Comparison of ENCODE assay signal across 24 mouse cellular contexts in genomic region chr6:145205142-145205541, GRCm38 (mm10). TPM values are rescaled to one million over a fixed set of nuclear protein-coding genes. Genes with fewer than 3 reads are reported as not detected.
DNase-seq lines count a peak whose midpoint lies in the region; ATAC-seq and TF ChIP-seq lines count a peak whose summit lies in the region.
"Had no signal": no experiment of that assay in that cellular context is flagged by ENCODE, and none has a peak within 500 bp of the region (broad histone marks: within the 10 kb centered on the region; RNA-seq: fewer than 3 reads in every experiment).

No protein-coding gene starts in this region.

- peaks cover 1% of the 10 kb centered on the region for H3K4me1 ChIP-seq in heart, embryonic 12.5 days (replicated peaks)
- 0 out of 2 replicates have a peak, but pooled peaks cover under 1% of the 10 kb centered on the region for H3K4me1 ChIP-seq in lung, embryonic 14.5 days (ENCODE audit: insufficient read depth)
- H3K4me1 ChIP-seq: embryonic facial prominence, embryonic 12.5 days had no signal

- no peak overlapping the region for H3K9ac ChIP-seq in heart, embryonic 12.5 days
- H3K9ac ChIP-seq in lung, embryonic 14.5 days: no peak overlapping the region
- H3K9ac ChIP-seq: embryonic facial prominence, embryonic 12.5 days; forebrain, embryonic 13.5 days; forebrain, embryonic 15.5 days; forebrain, postnatal 0 days had no signal

- H3K9me3 ChIP-seq in heart, embryonic 12.5 days (replicated peaks): no peaks in the 10 kb centered on the region
- no peaks in the 10 kb centered on the region for H3K9me3 ChIP-seq in lung, embryonic 14.5 days (ENCODE audit: low read depth, low read length)
- H3K9me3 ChIP-seq: embryonic facial prominence, embryonic 10.5 days; embryonic facial prominence, embryonic 12.5 days; forebrain, embryonic 10.5 days; forebrain, embryonic 13.5 days; forebrain, embryonic 15.5 days; G1E had no signal

- DNase-seq in heart, adult 11 months: peak; percentile 74
- DNase-seq in lung, embryonic 14.5 days: no peak
- no peak for DNase-seq in lung, postnatal 25 days (ENCODE audit: low spot score)
- DNase-seq: adrenal gland, adult 8-10 months; adrenal gland, postnatal 14 days; adrenal gland, postnatal 36 days; B cell, adult 2 months; cerebellum, adult 11-12 months; cerebellum, adult 2 months; cerebellum, adult 9-10 months; cerebellum, postnatal 10 days; cerebellum, postnatal 25 days; forebrain, postnatal 0 days had no signal

- no peaks in the 10 kb centered on the region for H3K27me3 ChIP-seq in heart, embryonic 12.5 days (replicated peaks)
- H3K27me3 ChIP-seq in lung, embryonic 14.5 days (ENCODE audit: insufficient read depth, low read length): no peaks in the 10 kb centered on the region
- H3K27me3 ChIP-seq: embryonic facial prominence, embryonic 12.5 days; forebrain, embryonic 13.5 days; forebrain, embryonic 15.5 days; Patski had no signal

- H3K27ac ChIP-seq in heart, embryonic 12.5 days (ENCODE audit: poor library complexity, severe bottlenecking): no peak overlapping the region
- H3K27ac ChIP-seq in lung, embryonic 14.5 days (ENCODE audit: low read depth): peak overlapping the region; percentile 20; the same call in 1 of the 2 replicates
- H3K27ac ChIP-seq: embryonic facial prominence, embryonic 10.5 days; embryonic facial prominence, embryonic 12.5 days; forebrain, embryonic 10.5 days; forebrain, embryonic 13.5 days; forebrain, embryonic 15.5 days had no signal

- H3K4me3 ChIP-seq in heart, embryonic 12.5 days: no peak overlapping the region
- H3K4me3 ChIP-seq in lung, embryonic 14.5 days (ENCODE audit: low read depth, low read length): no peak overlapping the region
- H3K4me3 ChIP-seq: embryonic facial prominence, embryonic 10.5 days; embryonic facial prominence, embryonic 12.5 days; forebrain, embryonic 10.5 days; forebrain, embryonic 13.5 days; forebrain, embryonic 15.5 days had no signal

- H3K36me3 ChIP-seq in heart, embryonic 12.5 days: no peaks in the 10 kb centered on the region
- no peaks in the 10 kb centered on the region for H3K36me3 ChIP-seq in lung, embryonic 14.5 days (ENCODE audit: insufficient read depth)
- H3K36me3 ChIP-seq: embryonic facial prominence, embryonic 10.5 days; embryonic facial prominence, embryonic 12.5 days; forebrain, embryonic 10.5 days; forebrain, embryonic 15.5 days; G1E had no signal

- no peak for ATAC-seq in heart, embryonic 12.5 days (ENCODE audit: insufficient number of reproducible peaks, low FRiP score)
- no peak for ATAC-seq in lung, embryonic 14.5 days (ENCODE audit: insufficient read depth)
- no peak for ATAC-seq in erythroid progenitor cell, adult 5-6 weeks (replicated peaks; ENCODE audit: low FRiP score, poor library complexity, severe bottlenecking)
- ATAC-seq: activated CD4-positive, CD25-positive, alpha-beta regulatory T cell, adult 4 months; CD4-positive, CD25-positive, alpha-beta regulatory T cell, adult 4 months; forebrain, embryonic 13.5 days; forebrain, embryonic 15.5 days; forebrain, postnatal 0 days; Patski had no signal

- H3K4me2 ChIP-seq in heart, embryonic 12.5 days: no peak overlapping the region
- no peak overlapping the region for H3K4me2 ChIP-seq in lung, embryonic 14.5 days
- H3K4me2 ChIP-seq: embryonic facial prominence, embryonic 12.5 days; forebrain, embryonic 13.5 days; forebrain, embryonic 15.5 days had no signal

- no peak for TF ChIP-seq CTCF in lung, embryonic 14.5 days (IDR thresholded peaks at IDR 0.05; ENCODE audit: low read depth)

- 62% methylated on average over 10 of the region's 10 CpGs for whole genome bisulfite sequencing in heart, embryonic 12.5 days
- 59% methylated on average over 10 of the region's 10 CpGs for WGBS in lung, embryonic 14.5 days

RNA-seq across cellular contexts. Expression of gene Casc1, which starts 5.7 kb away (rescaled TPM):
- 0.22 and 0.35 TPM in 2 replicates for polyA plus RNA-seq in heart, embryonic 12.5 days (2016; fragmentation: Nextera tagmentation; extraction: Ambion mirVana)
- 0.50 and 0.77 TPM in 2 replicates for polyA plus RNA-seq in lung, embryonic 14.5 days (2014; fragmentation: Nextera tagmentation; extraction: Ambion mirVana)
- 2.9 TPM in 2 replicates for total RNA-seq in erythroid progenitor cell, adult 5-6 weeks (2015; ENCODE audit: low replicate concordance)
- 0.45 and 4.4 TPM in 2 replicates for total RNA-seq in erythroid progenitor cell, adult 5-6 weeks (2017; ENCODE audit: low replicate concordance)
- polyA plus RNA-seq: G1E had no signal

RNA-seq across cellular contexts. Expression of gene Etfrf1, which starts 5.8 kb away (rescaled TPM):
- polyA plus RNA-seq in heart, embryonic 12.5 days (2016; fragmentation: Nextera tagmentation; extraction: Ambion mirVana): 58.3 and 60.0 TPM in 2 replicates
- 23.9 and 24.5 TPM in 2 replicates for polyA plus RNA-seq in lung, embryonic 14.5 days (2014; fragmentation: Nextera tagmentation; extraction: Ambion mirVana)
- total RNA-seq in erythroid progenitor cell, adult 5-6 weeks (2015; ENCODE audit: low replicate concordance): 2.5 and 3.2 TPM in 2 replicates
- 6.5 and 21.9 TPM in 2 replicates for total RNA-seq in erythroid progenitor cell, adult 5-6 weeks (2017; ENCODE audit: low replicate concordance)

RNA-seq across cellular contexts. Expression of gene Kras, which starts 44.9 kb away (rescaled TPM):
- polyA plus RNA-seq in heart, embryonic 12.5 days (2016; fragmentation: Nextera tagmentation; extraction: Ambion mirVana): 49.4 and 51.2 TPM in 2 replicates
- polyA plus RNA-seq in lung, embryonic 14.5 days (2014; fragmentation: Nextera tagmentation; extraction: Ambion mirVana): 110 and 116 TPM in 2 replicates
- 55.9 and 71.3 TPM in 2 replicates for total RNA-seq in erythroid progenitor cell, adult 5-6 weeks (2015; ENCODE audit: low replicate concordance)
- 32.5 and 51.3 TPM in 2 replicates for total RNA-seq in erythroid progenitor cell, adult 5-6 weeks (2017; ENCODE audit: low replicate concordance)
